Mouse (Mus musculus) frontal cortex, postnatal 25 days (tissue): ENCODE results near the gene Tox4.
"Not testable (repeated sequence)": the region's sequence is repeated elsewhere in the genome, so short reads cannot be mapped to it uniquely, and the experiment has no call there.

Experiments
- DNase-seq, 2 experiments: peaks; one replicate each; pipeline ENCODE4 v3.0.0; 2022; ENCODE audit warnings: low spot score in 2 of 2

Gene Tox4

GRCm38 (mm10) chr14:52278932-52279746 is at the start of gene Tox4, which contains the start of gene Rab2b:
TSS of gene Tox4 (plus strand) at chr14:52279146.
TSS of gene Rab2b (minus strand) at chr14:52279545.
- peak; percentile 98 to 100 for DNase-seq

- DNase-seq, result no peak
Observed at GRCm38 (mm10) chr14:52232249-52232648, 46.7 kb upstream of the Tox4 start.

- DNase-seq, result no peak
Observed at GRCm38 (mm10) chr14:52235165-52235564, 43.8 kb upstream of the Tox4 start.

GRCm38 (mm10) chr14:52236216-52236615 is 42.7 kb upstream of the Tox4 start:
- no peak for DNase-seq

GRCm38 (mm10) chr14:52244041-52244689 is 34.8 kb upstream of the Tox4 start:
- peak; percentile 98 to 99 for DNase-seq

- no peak for DNase-seq
Observed at GRCm38 (mm10) chr14:52244690-52245042, 34.3 kb upstream of the Tox4 start.

- no peak for DNase-seq
Observed at GRCm38 (mm10) chr14:52246129-52246528, 32.8 kb upstream of the Tox4 start.

- DNase-seq, result no peak
Observed at GRCm38 (mm10) chr14:52256311-52257175, 22.4 kb upstream of the Tox4 start.

GRCm38 (mm10) chr14:52257484-52258213 is 21.3 kb upstream of the Tox4 start, which contains the start of gene Chd8:
TSS of gene Chd8 (minus strand) at chr14:52257780.
- peak; percentile 96 to 98 for DNase-seq

- no peak for DNase-seq
Observed at GRCm38 (mm10) chr14:52272781-52273180, 6.2 kb upstream of the Tox4 start.

GRCm38 (mm10) chr14:52277210-52277609 is 1.7 kb upstream of the Tox4 start:
- no peak for DNase-seq

GRCm38 (mm10) chr14:52279747-52280120 is 788 bp downstream of the Tox4 start:
- no peak for DNase-seq

- no peak for DNase-seq
Observed at GRCm38 (mm10) chr14:52283629-52284028, 4.7 kb downstream of the Tox4 start.

- DNase-seq, result no peak
Observed at GRCm38 (mm10) chr14:52284191-52284590, 5.2 kb downstream of the Tox4 start.

- DNase-seq, result no peak
Observed at GRCm38 (mm10) chr14:52295558-52296264, 16.8 kb downstream of the Tox4 start.

GRCm38 (mm10) chr14:52303517-52303916 is 24.6 kb downstream of the Tox4 start:
- not testable (repeated sequence) for DNase-seq

GRCm38 (mm10) chr14:52304644-52305271 is 25.8 kb downstream of the Tox4 start, which contains the start of gene Mettl3:
TSS of gene Mettl3 (minus strand) at chr14:52305128.
- peak; percentile 83 to 92 for DNase-seq

- no peak for DNase-seq
Observed at GRCm38 (mm10) chr14:52306100-52306499, 27.2 kb downstream of the Tox4 start.

- not testable (repeated sequence) for DNase-seq
Observed at GRCm38 (mm10) chr14:52310343-52310742, 31.4 kb downstream of the Tox4 start.

- DNase-seq, result no peak
Observed at GRCm38 (mm10) chr14:52310906-52311305, 32.0 kb downstream of the Tox4 start.
